Mouse (Mus musculus): ENCODE measurements around the gene Rasl10b. TPM values are rescaled to one million over a fixed set of nuclear protein-coding genes. Genes with fewer than 3 reads are reported as not detected.

Gene Rasl10b
- 6.5 and 9.9 TPM in 2 replicates for polyA plus RNA-seq (2015; fragmentation: Nextera tagmentation; extraction: Ambion mirVana)

GRCm38 (mm10) chr11:83409087-83409754, at the start of gene Rasl10b:
Gene Rasl10b, plus strand, starts transcription at chr11:83409137.
- Histone ChIP-seq H3K9ac (peak within 1 kb of the TSS; percentile 94), H3K4me3 (peak within 1 kb of the TSS; percentile 91), H3K9me3 (replicated peaks) (no peaks in the 10 kb centered on the region), H3K27ac (peak within 1 kb of the TSS; percentile 40; the same call in 1 of the 2 replicates), H3K27me3 (peaks cover 4% of the 10 kb centered on the region; the same call in 1 of the 2 replicates), H3K4me1 (peaks cover 13% of the 10 kb centered on the region), H3K4me2 (peak within 1 kb of the TSS; percentile 92), H3K36me3 (ENCODE audit: poor library complexity, severe bottlenecking) (peaks cover 6% of the 10 kb centered on the region; the same call in 1 of the 2 replicates)
- 1% methylated on average over 22 of the region's 44 CpGs for WGBS
- ATAC-seq = peak; percentile 85

- Histone ChIP-seq H3K9ac (no peak overlapping the region), H3K36me3 (ENCODE audit: poor library complexity, severe bottlenecking) (peaks cover 44% of the 10 kb centered on the region), H3K4me2 (no peak overlapping the region), H3K4me1 (no peaks in the 10 kb centered on the region), H3K4me3 (no peak overlapping the region), H3K27ac (no peak overlapping the region), H3K9me3 (replicated peaks) (no peaks in the 10 kb centered on the region), H3K27me3 (no peaks in the 10 kb centered on the region)
- WGBS = 97% methylated on average over 6 of the region's 6 CpGs
- ATAC-seq = no peak
These were observed 44.3 kb upstream of the Rasl10b start for GRCm38 (mm10) chr11:83364656-83365055.

GRCm38 (mm10) chr11:83371267-83371666, 37.7 kb upstream of the Rasl10b start:
- no peak overlapping the region for H3K27ac ChIP-seq
- no peaks in the 10 kb centered on the region for H3K4me1 ChIP-seq
- ATAC-seq = no peak
- no peaks in the 10 kb centered on the region for H3K27me3 ChIP-seq
- H3K4me2 ChIP-seq = no peak overlapping the region
- WGBS = 85% methylated on average over 4 of the region's 4 CpGs
- no peak overlapping the region for H3K4me3 ChIP-seq
- peaks cover 78% of the 10 kb centered on the region for H3K36me3 ChIP-seq (ENCODE audit: poor library complexity, severe bottlenecking)
- H3K9me3 ChIP-seq (replicated peaks) = no peaks in the 10 kb centered on the region
- H3K9ac ChIP-seq = no peak overlapping the region

- no peak for ATAC-seq
- peaks cover 20% of the 10 kb centered on the region for H3K4me1 ChIP-seq
These were observed 29.1 kb upstream of the Rasl10b start for GRCm38 (mm10) chr11:83379745-83380341.

GRCm38 (mm10) chr11:83382876-83383531, 25.9 kb upstream of the Rasl10b start:
- WGBS = 39% methylated on average over 9 of the region's 9 CpGs
- Histone ChIP-seq H3K9me3 (replicated peaks) (no peaks in the 10 kb centered on the region), H3K4me3 (no peak overlapping the region), H3K27ac (peak overlapping the region; percentile 55), H3K9ac (no peak overlapping the region), H3K27me3 (no peaks in the 10 kb centered on the region), H3K4me2 (no peak overlapping the region), H3K4me1 (peaks cover 25% of the 10 kb centered on the region), H3K36me3 (ENCODE audit: poor library complexity, severe bottlenecking) (peaks cover 26% of the 10 kb centered on the region)
- ATAC-seq = no peak

More at GRCm38 (mm10) chr11:83379745-83380341, 29.1 kb upstream of the Rasl10b start:
- no peak overlapping the region for H3K4me2 ChIP-seq
- H3K27ac ChIP-seq = no peak overlapping the region
- no peak overlapping the region for H3K9ac ChIP-seq
- peaks cover 51% of the 10 kb centered on the region for H3K36me3 ChIP-seq (ENCODE audit: poor library complexity, severe bottlenecking)
- H3K9me3 ChIP-seq (replicated peaks) = no peaks in the 10 kb centered on the region
- no peak overlapping the region for H3K4me3 ChIP-seq
- H3K27me3 ChIP-seq = no peaks in the 10 kb centered on the region
- WGBS = 81% methylated on average over 7 of the region's 7 CpGs

- no peak overlapping the region for H3K4me2 ChIP-seq
- H3K27me3 ChIP-seq = no peaks in the 10 kb centered on the region
- no peak overlapping the region for H3K9ac ChIP-seq
- H3K4me1 ChIP-seq = peaks cover 25% of the 10 kb centered on the region
- H3K36me3 ChIP-seq (ENCODE audit: poor library complexity, severe bottlenecking) = peaks cover 22% of the 10 kb centered on the region
- 53% methylated on average over 1 of the region's 1 CpGs for WGBS
- peak overlapping the region; percentile 55 for H3K27ac ChIP-seq
- H3K4me3 ChIP-seq = no peak overlapping the region
- no peak for ATAC-seq
- H3K9me3 ChIP-seq (replicated peaks) = no peaks in the 10 kb centered on the region
These were observed 25.4 kb upstream of the Rasl10b start for GRCm38 (mm10) chr11:83383532-83383887.

GRCm38 (mm10) chr11:83393062-83393461, 15.9 kb upstream of the Rasl10b start:
- no peaks in the 10 kb centered on the region for H3K9me3 ChIP-seq (replicated peaks)
- H3K4me2 ChIP-seq = no peak overlapping the region
- H3K4me1 ChIP-seq = peaks cover 20% of the 10 kb centered on the region
- no peaks in the 10 kb centered on the region for H3K27me3 ChIP-seq
- no peak for ATAC-seq
- no peak overlapping the region for H3K4me3 ChIP-seq
- WGBS = 92% methylated on average over 4 of the region's 4 CpGs
- peaks cover 52% of the 10 kb centered on the region for H3K36me3 ChIP-seq (ENCODE audit: poor library complexity, severe bottlenecking)
- H3K27ac ChIP-seq = no peak overlapping the region
- no peak overlapping the region for H3K9ac ChIP-seq

GRCm38 (mm10) chr11:83394802-83395439, 14.0 kb upstream of the Rasl10b start:
- H3K4me1 ChIP-seq = peaks cover 20% of the 10 kb centered on the region
- no peak overlapping the region for H3K4me2 ChIP-seq
- peak overlapping the region; percentile 72 for H3K27ac ChIP-seq
- H3K4me3 ChIP-seq = no peak overlapping the region
- H3K9me3 ChIP-seq (replicated peaks) = no peaks in the 10 kb centered on the region
- peak; percentile 89 for ATAC-seq
- peaks cover 58% of the 10 kb centered on the region for H3K36me3 ChIP-seq (ENCODE audit: poor library complexity, severe bottlenecking)
- H3K27me3 ChIP-seq = no peaks in the 10 kb centered on the region
- H3K9ac ChIP-seq = peak overlapping the region; percentile 40
- 8% methylated on average over 6 of the region's 6 CpGs for WGBS

GRCm38 (mm10) chr11:83397626-83398025, 11.3 kb upstream of the Rasl10b start:
- no peak overlapping the region for H3K9ac ChIP-seq
- no peak overlapping the region for H3K27ac ChIP-seq
- H3K4me3 ChIP-seq = no peak overlapping the region
- no peaks in the 10 kb centered on the region for H3K9me3 ChIP-seq (replicated peaks)
- H3K27me3 ChIP-seq = no peaks in the 10 kb centered on the region
- ATAC-seq = no peak
- WGBS = 94% methylated on average over 7 of the region's 7 CpGs
- H3K4me1 ChIP-seq = peaks cover 20% of the 10 kb centered on the region
- H3K4me2 ChIP-seq = no peak overlapping the region
- peaks cover 43% of the 10 kb centered on the region for H3K36me3 ChIP-seq (ENCODE audit: poor library complexity, severe bottlenecking)

- peaks cover 44% of the 10 kb centered on the region for H3K36me3 ChIP-seq (ENCODE audit: poor library complexity, severe bottlenecking)
- no peak overlapping the region for H3K9ac ChIP-seq
- H3K27me3 ChIP-seq = no peaks in the 10 kb centered on the region
- H3K4me3 ChIP-seq = no peak overlapping the region
- no peak overlapping the region for H3K27ac ChIP-seq
- peaks cover 20% of the 10 kb centered on the region for H3K4me1 ChIP-seq
- H3K4me2 ChIP-seq = no peak overlapping the region
- no peaks in the 10 kb centered on the region for H3K9me3 ChIP-seq (replicated peaks)
- ATAC-seq = no peak
- WGBS = 74% methylated on average over 5 of the region's 5 CpGs
These were observed 10.2 kb upstream of the Rasl10b start for GRCm38 (mm10) chr11:83398724-83399123.

- no peak overlapping the region for H3K4me2 ChIP-seq
- no peak overlapping the region for H3K9ac ChIP-seq
- H3K9me3 ChIP-seq (replicated peaks) = no peaks in the 10 kb centered on the region
- no peak for ATAC-seq
- H3K36me3 ChIP-seq (ENCODE audit: poor library complexity, severe bottlenecking) = peaks cover 34% of the 10 kb centered on the region
- H3K4me3 ChIP-seq = no peak overlapping the region
- no peaks in the 10 kb centered on the region for H3K4me1 ChIP-seq
- H3K27me3 ChIP-seq = no peaks in the 10 kb centered on the region
- 77% methylated on average over 7 of the region's 7 CpGs for WGBS
- no peak overlapping the region for H3K27ac ChIP-seq
These were observed 5.2 kb upstream of the Rasl10b start for GRCm38 (mm10) chr11:83403787-83404186.

- Histone ChIP-seq H3K4me1 (peaks cover 13% of the 10 kb centered on the region), H3K36me3 (ENCODE audit: poor library complexity, severe bottlenecking) (peaks cover 27% of the 10 kb centered on the region), H3K27ac (no peak overlapping the region), H3K4me3 (no peak overlapping the region), H3K9me3 (replicated peaks) (no peaks in the 10 kb centered on the region), H3K27me3 (no peaks in the 10 kb centered on the region), H3K4me2 (no peak overlapping the region), H3K9ac (no peak overlapping the region)
- 74% methylated on average over 3 of the region's 3 CpGs for WGBS
- ATAC-seq = no peak
These were observed 2.5 kb upstream of the Rasl10b start for GRCm38 (mm10) chr11:83406391-83406790.
